In genomic region chr1:171344715-171345114, GRCm38 (mm10) we compare ENCODE assay signal across 8 mouse cellular contexts. TPM values are rescaled to one million over a fixed set of nuclear protein-coding genes. Genes with fewer than 3 reads are reported as not detected.
DNase-seq lines count a peak whose midpoint lies in the region; ATAC-seq and TF ChIP-seq lines count a peak whose summit lies in the region.

No protein-coding gene starts in this region.

- peak overlapping the region; percentile 61 for H3K4me2 ChIP-seq in kidney, embryonic 14.5 days (replicated peaks; ENCODE audit: low read depth, low read length)
- H3K4me2 ChIP-seq in hindbrain, postnatal 0 days (ENCODE audit: low read depth, low read length), result peak overlapping the region; percentile 90

- H3K4me3 ChIP-seq in kidney, embryonic 14.5 days (ENCODE audit: low read length), result peak overlapping the region; percentile 91
- peak overlapping the region; percentile 99 for H3K4me3 ChIP-seq in embryonic facial prominence, embryonic 10.5 days
- H3K4me3 ChIP-seq in hindbrain, postnatal 0 days (ENCODE audit: low read length), result peak overlapping the region; percentile 92

- H3K27me3 ChIP-seq in kidney, embryonic 14.5 days (ENCODE audit: control insufficient read depth, insufficient read depth, low read length), result no peaks in the 10 kb centered on the region
- H3K27me3 ChIP-seq in embryonic facial prominence, embryonic 10.5 days (replicated peaks; ENCODE audit: low read depth, poor library complexity, severe bottlenecking), result no peaks in the 10 kb centered on the region
- no peaks in the 10 kb centered on the region for H3K27me3 ChIP-seq in hindbrain, postnatal 0 days (ENCODE audit: insufficient read depth, low read length)

- DNase-seq in kidney, adult 8-10 months, result no peak
- no peak for DNase-seq in embryonic facial prominence, embryonic 10.5 days (ENCODE audit: low spot score)
- DNase-seq in hindbrain, postnatal 0 days (ENCODE audit: low spot score), result no peak
- DNase-seq in ovary, postnatal 14 days (ENCODE audit: low spot score), result no peak
- no peak for DNase-seq in urinary bladder, postnatal 25 days (ENCODE audit: low spot score)
- DNase-seq in left cerebral cortex, postnatal 10 days (ENCODE audit: extremely low spot score in 1 of 2, low spot score in 2 of 2), result no peak

- H3K9ac ChIP-seq in kidney, embryonic 14.5 days (ENCODE audit: low read depth, low read length), result peak overlapping the region; percentile 84; the same call in 1 of the 2 replicates
- H3K9ac ChIP-seq in hindbrain, postnatal 0 days (replicated peaks; ENCODE audit: low read length), result peak overlapping the region; percentile 80

- no peak for TF ChIP-seq CTCF in hindbrain, postnatal 0 days (IDR thresholded peaks at IDR 0.05; ENCODE audit: low read depth)

- H3K4me1 ChIP-seq in kidney, embryonic 14.5 days (ENCODE audit: control insufficient read depth, insufficient read depth, low read length), result peaks cover 16% of the 10 kb centered on the region; the same call in 1 of the 2 replicates
- H3K4me1 ChIP-seq in embryonic facial prominence, embryonic 10.5 days, result peaks cover 29% of the 10 kb centered on the region
- H3K4me1 ChIP-seq in hindbrain, postnatal 0 days (ENCODE audit: insufficient read depth, low read length), result no peaks in the 10 kb centered on the region

- 76% methylated on average over 9 of the region's 9 CpGs for WGBS in kidney, embryonic 14.5 days
- WGBS in embryonic facial prominence, embryonic 10.5 days, result 78% methylated on average over 9 of the region's 9 CpGs
- 80% methylated on average over 9 of the region's 9 CpGs for WGBS in hindbrain, postnatal 0 days

- intact Hi-C loops in left cerebral cortex, postnatal 10 days (cut with DNase I), result no loop called here

- H3K9me3 ChIP-seq in kidney, embryonic 14.5 days (ENCODE audit: control insufficient read depth, low read length), result peaks cover 6% of the 10 kb centered on the region; the same call in 1 of the 2 replicates
- peaks cover 5% of the 10 kb centered on the region; the same call in 1 of the 2 replicates for H3K9me3 ChIP-seq in embryonic facial prominence, embryonic 10.5 days
- 0 out of 2 replicates have a peak, but pooled peaks cover 5% of the 10 kb centered on the region for H3K9me3 ChIP-seq in hindbrain, postnatal 0 days (ENCODE audit: low read length)

- H3K36me3 ChIP-seq in kidney, embryonic 14.5 days (ENCODE audit: control insufficient read depth, insufficient read depth, low read length), result peaks cover 33% of the 10 kb centered on the region
- H3K36me3 ChIP-seq in embryonic facial prominence, embryonic 10.5 days (replicated peaks), result peaks cover 61% of the 10 kb centered on the region
- H3K36me3 ChIP-seq in hindbrain, postnatal 0 days (ENCODE audit: insufficient read depth, low read length), result peaks cover 30% of the 10 kb centered on the region; the same call in 1 of the 2 replicates

- no peak for ATAC-seq in kidney, embryonic 14.5 days (ENCODE audit: low FRiP score, low TSS enrichment)
- ATAC-seq in hindbrain, postnatal 0 days, result no peak
- ATAC-seq in monocyte, adult 5-6 weeks (replicated peaks; ENCODE audit: insufficient number of reproducible peaks, low FRiP score, low TSS enrichment, poor library complexity, severe bottlenecking), result 0 out of 2 replicates have a peak, but pooled peaks have one; percentile 34

- no peak overlapping the region for H3K27ac ChIP-seq in kidney, embryonic 14.5 days (ENCODE audit: low read depth, low read length)
- H3K27ac ChIP-seq in embryonic facial prominence, embryonic 10.5 days (replicated peaks), result no peak overlapping the region
- peak overlapping the region; percentile 78; the same call in 1 of the 2 replicates for H3K27ac ChIP-seq in hindbrain, postnatal 0 days

RNA-seq across cellular contexts. Expression of gene Nit1, which starts 0.7 kb away (rescaled TPM):
- polyA plus RNA-seq in kidney, embryonic 14.5 days (2014; fragmentation: Nextera tagmentation; extraction: Ambion mirVana), result 33.7 and 34.5 TPM in 2 replicates
- polyA plus RNA-seq in embryonic facial prominence, embryonic 10.5 days (2016; fragmentation: Nextera tagmentation; extraction: Ambion mirVana), result 33.6 and 36.8 TPM in 2 replicates
- total RNA-seq in hindbrain, postnatal 0 days (2014; rRNA removed), result 49.0 and 51.8 TPM in 2 replicates
- 44.7 and 45.9 TPM in 2 replicates for polyA plus RNA-seq in hindbrain, postnatal 0 days (2015; fragmentation: Nextera tagmentation; extraction: Ambion mirVana)
- total RNA-seq in monocyte, adult 5-6 weeks (2017), result 35.1 to 41.2 TPM (median 36.1 TPM) in 3 replicates
- total RNA-seq in left cerebral cortex, postnatal 10 days (2021), result 10 to 100 TPM; 38.5 to 41.0 TPM

RNA-seq across cellular contexts. Expression of gene Pfdn2, which starts 0.8 kb away (rescaled TPM):
- 53.7 and 103 TPM in 2 replicates for polyA plus RNA-seq in kidney, embryonic 14.5 days (2014; fragmentation: Nextera tagmentation; extraction: Ambion mirVana)
- 156 TPM in 2 replicates for polyA plus RNA-seq in embryonic facial prominence, embryonic 10.5 days (2016; fragmentation: Nextera tagmentation; extraction: Ambion mirVana)
- 11.9 and 13.1 TPM in 2 replicates for total RNA-seq in hindbrain, postnatal 0 days (2014; rRNA removed)
- polyA plus RNA-seq in hindbrain, postnatal 0 days (2015; fragmentation: Nextera tagmentation; extraction: Ambion mirVana), result 136 and 140 TPM in 2 replicates
- 26.8 to 86.9 TPM (median 34.0 TPM) in 3 replicates for total RNA-seq in monocyte, adult 5-6 weeks (2017)
- total RNA-seq in left cerebral cortex, postnatal 10 days (2021), result 100 to 1,000 TPM in 1 of 2 experiments, 10 to 100 TPM in 1; 93.9 to 107 TPM

RNA-seq across cellular contexts. Expression of gene Dedd, which starts 15.8 kb away (rescaled TPM):
- 38.8 and 47.1 TPM in 2 replicates for polyA plus RNA-seq in kidney, embryonic 14.5 days (2014; fragmentation: Nextera tagmentation; extraction: Ambion mirVana)
- polyA plus RNA-seq in embryonic facial prominence, embryonic 10.5 days (2016; fragmentation: Nextera tagmentation; extraction: Ambion mirVana), result 50.3 and 50.4 TPM in 2 replicates
- 28.7 and 30.2 TPM in 2 replicates for total RNA-seq in hindbrain, postnatal 0 days (2014; rRNA removed)
- polyA plus RNA-seq in hindbrain, postnatal 0 days (2015; fragmentation: Nextera tagmentation; extraction: Ambion mirVana), result 38.4 and 39.9 TPM in 2 replicates
- total RNA-seq in monocyte, adult 5-6 weeks (2017), result 9.8 to 12.6 TPM (median 11.4 TPM) in 3 replicates
- 10 to 100 TPM; 34.6 to 37.8 TPM for total RNA-seq in left cerebral cortex, postnatal 10 days (2021)

RNA-seq across cellular contexts. Expression of gene Klhdc9, which starts 15.9 kb away (rescaled TPM):
- polyA plus RNA-seq in kidney, embryonic 14.5 days (2014; fragmentation: Nextera tagmentation; extraction: Ambion mirVana), result 2.2 and 2.4 TPM in 2 replicates
- 1.2 and 1.6 TPM in 2 replicates for polyA plus RNA-seq in embryonic facial prominence, embryonic 10.5 days (2016; fragmentation: Nextera tagmentation; extraction: Ambion mirVana)
- total RNA-seq in hindbrain, postnatal 0 days (2014; rRNA removed), result 4.3 and 5.1 TPM in 2 replicates
- 5.3 and 7.8 TPM in 2 replicates for polyA plus RNA-seq in hindbrain, postnatal 0 days (2015; fragmentation: Nextera tagmentation; extraction: Ambion mirVana)
- not detected in 3 replicates for total RNA-seq in monocyte, adult 5-6 weeks (2017)
- total RNA-seq in left cerebral cortex, postnatal 10 days (2021), result 1 to 10 TPM; 7.1 to 7.8 TPM

RNA-seq across cellular contexts. Expression of gene Nectin4, which starts 25.2 kb away (rescaled TPM):
- 1.0 and 2.6 TPM in 2 replicates for polyA plus RNA-seq in kidney, embryonic 14.5 days (2014; fragmentation: Nextera tagmentation; extraction: Ambion mirVana)
- polyA plus RNA-seq in embryonic facial prominence, embryonic 10.5 days (2016; fragmentation: Nextera tagmentation; extraction: Ambion mirVana), result 2.6 and 4.6 TPM in 2 replicates
- total RNA-seq in hindbrain, postnatal 0 days (2014; rRNA removed), result 2.8 and 5.0 TPM in 2 replicates
- polyA plus RNA-seq in hindbrain, postnatal 0 days (2015; fragmentation: Nextera tagmentation; extraction: Ambion mirVana), result 3.8 and 4.9 TPM in 2 replicates
- total RNA-seq in monocyte, adult 5-6 weeks (2017), result 2.0 to 3.9 TPM (median 2.5 TPM) in 3 replicates
- 1 to 10 TPM; 1.4 TPM for total RNA-seq in left cerebral cortex, postnatal 10 days (2021)
